In genomic region chr17:75081401-75081800, GRCm38 (mm10) we compare ENCODE assay signal across 21 mouse cellular contexts.
"Had no signal": no experiment of that assay in that cellular context is flagged by ENCODE, and none has a peak within 500 bp of the region (broad histone marks: within the 10 kb centered on the region; RNA-seq: fewer than 3 reads in every experiment).

No protein-coding gene starts in this region.

- ATAC-seq: lung, postnatal 0 days; midbrain, embryonic 13.5 days; midbrain, embryonic 15.5 days had no signal

- H3K27me3 ChIP-seq: lung, embryonic 15.5 days; megakaryocyte, embryonic 14.5 days; midbrain, embryonic 13.5 days; midbrain, embryonic 15.5 days; neural tube, embryonic 15.5 days; stomach, embryonic 15.5 days had no signal

- H3K9ac ChIP-seq: lung, embryonic 15.5 days; midbrain, embryonic 13.5 days; midbrain, embryonic 15.5 days; neural tube, embryonic 13.5 days; neural tube, embryonic 15.5 days; stomach, embryonic 15.5 days had no signal

- H3K4me3 ChIP-seq: lung, embryonic 15.5 days; megakaryocyte, embryonic 14.5 days; midbrain, embryonic 13.5 days; midbrain, embryonic 15.5 days; myocyte; neural tube, embryonic 13.5 days; neural tube, embryonic 15.5 days; stomach, embryonic 15.5 days had no signal

- DNase-seq: lung, adult 2 months; lung, postnatal 14 days; lung, postnatal 36 days; retina, postnatal 1 day; right cerebral cortex, adult 18-20 months; right cerebral cortex, postnatal 14 days; thymus, adult 2 months; thymus, postnatal 25 days; thymus, postnatal 4 days had no signal

- H3K36me3 ChIP-seq: lung, embryonic 15.5 days; midbrain, embryonic 13.5 days; midbrain, embryonic 15.5 days; neural tube, embryonic 13.5 days; neural tube, embryonic 15.5 days; stomach, embryonic 15.5 days had no signal

- H3K27ac ChIP-seq: lung, embryonic 15.5 days; macrophage; midbrain, embryonic 13.5 days; midbrain, embryonic 15.5 days; neural tube, embryonic 13.5 days; neural tube, embryonic 15.5 days; stomach, embryonic 15.5 days; stomach, postnatal 0 days had no signal

- H3K4me2 ChIP-seq: lung, embryonic 15.5 days; midbrain, embryonic 11.5 days; midbrain, embryonic 13.5 days; midbrain, embryonic 15.5 days; neural tube, embryonic 13.5 days; neural tube, embryonic 15.5 days; stomach, embryonic 15.5 days had no signal

- H3K9me3 ChIP-seq: lung, embryonic 15.5 days; midbrain, embryonic 13.5 days; midbrain, embryonic 15.5 days; neural tube, embryonic 13.5 days; neural tube, embryonic 15.5 days; stomach, embryonic 15.5 days had no signal

- H3K4me1 ChIP-seq: lung, embryonic 15.5 days; midbrain, embryonic 15.5 days; neural tube, embryonic 13.5 days; neural tube, embryonic 15.5 days; stomach, embryonic 15.5 days had no signal
